Mouse (Mus musculus) CH12.LX (cell line): ENCODE results near the gene Dync1i1. TPM values are rescaled to one million over a fixed set of nuclear protein-coding genes. Genes with fewer than 3 reads are reported as not detected.

Source experiments
- DNase-seq: peaks from one replicate; pipeline ENCODE4 v3.0.0-alpha.2; 2013; ENCODE audit errors: extremely low read depth
- H3K27ac ChIP-seq: 2 replicates; pipeline ENCODE4 v1.5.1; 2012; ENCODE audit warnings: low read depth, mild to moderate bottlenecking, control low read depth, moderate library complexity; ENCODE audit not compliant: insufficient read depth
- H3K27me3 ChIP-seq: replicated peaks from 2 replicates; pipeline ENCODE3; 2012; ENCODE audit warnings: inconsistent platforms
- H3K36me3 ChIP-seq, 2 experiments: replicated peaks in 1 of 2; 2 replicates each; pipeline versions ENCODE3 to v1.6.1; 2012; ENCODE audit warnings: inconsistent platforms in 1 of 2, low read length in 1 of 2, mild to moderate bottlenecking in 1 of 2, mixed read lengths in 1 of 2, moderate library complexity in 1 of 2; ENCODE audit not compliant: control insufficient read depth in 1 of 2, insufficient read depth in 1 of 2
- H3K4me1 ChIP-seq, 2 experiments: 2 replicates each; pipeline ENCODE4 v1.6.1; 2012; ENCODE audit warnings: inconsistent platforms in 1 of 2, moderate library complexity in 1 of 2; ENCODE audit not compliant: insufficient read depth in 2 of 2, control insufficient read depth in 1 of 2
- H3K4me2 ChIP-seq: 2 replicates; pipeline ENCODE4 v1.6.1; 2012; ENCODE audit warnings: low read depth, mild to moderate bottlenecking, control low read depth; ENCODE audit not compliant: poor library complexity, insufficient read depth, severe bottlenecking
- H3K4me3 ChIP-seq, 3 experiments: fragments of 150-350 bp in 1 of 3; sonication (generic) in 1 of 3; replicated peaks in 1 of 3; 2 replicates each; pipeline versions ENCODE3 to v1.5.1; 2011 to 2012; ENCODE audit warnings: low read depth in 2 of 3, low read length in 2 of 3, mild to moderate bottlenecking in 2 of 3, moderate library complexity in 2 of 3, control low read depth in 1 of 3, improper control_type of control experiment in 1 of 3, inconsistent platforms in 1 of 3, mixed read lengths in 1 of 3; ENCODE audit not compliant: poor library complexity in 1 of 3
- H3K79me2 ChIP-seq: replicated peaks from 2 replicates; pipeline ENCODE4 v1.6.1; 2012; ENCODE audit warnings: mild to moderate bottlenecking, moderate library complexity; ENCODE audit not compliant: control insufficient read depth, poor library complexity, insufficient read depth, severe bottlenecking; ENCODE audit errors: extremely low read depth
- H3K9ac ChIP-seq: 2 replicates; pipeline ENCODE4 v1.6.1; 2012; ENCODE audit warnings: low read depth, mild to moderate bottlenecking, control low read depth, moderate library complexity; ENCODE audit not compliant: insufficient read depth
- H3K9me3 ChIP-seq: replicated peaks from 2 replicates; pipeline ENCODE3; 2012; ENCODE audit warnings: low read length, inconsistent platforms, mixed read lengths
- BHLHE40 ChIP-seq: IDR thresholded peaks from 2 replicates; pipeline ENCODE4 v1.6.1; 2011; ENCODE audit warnings: mild to moderate bottlenecking, low read depth, low read length, improper control_type of control experiment
- CHD1 ChIP-seq: IDR thresholded peaks from 2 replicates; pipeline ENCODE4 v1.6.1; 2012; ENCODE audit warnings: low read depth, low read length, improper control_type of control experiment, inconsistent platforms
- JUND ChIP-seq: conservative IDR thresholded peaks from 2 replicates; pipeline ENCODE4 v1.6.1; 2011; ENCODE audit warnings: low read depth, low read length, improper control_type of control experiment
- KAT2A ChIP-seq: IDR thresholded peaks from 2 replicates; pipeline ENCODE4 v1.6.1; 2012; ENCODE audit warnings: low read length, improper control_type of control experiment, inconsistent platforms; ENCODE audit not compliant: insufficient replicate concordance
- MAZ ChIP-seq: IDR thresholded peaks from 2 replicates; pipeline ENCODE4 v1.6.1; 2012; ENCODE audit warnings: low read depth, mild to moderate bottlenecking, inconsistent platforms, low read length, improper control_type of control experiment, moderate library complexity
- MYC ChIP-seq: IDR thresholded peaks from 2 replicates; pipeline ENCODE4 v1.6.1; 2011; ENCODE audit warnings: low read depth, mild to moderate bottlenecking, improper control_type of control experiment, low read length
- NELFE ChIP-seq: IDR thresholded peaks from 2 replicates; pipeline ENCODE4 v1.6.1; 2011; ENCODE audit warnings: low read depth, low read length, improper control_type of control experiment
- SMC3 ChIP-seq: IDR thresholded peaks from 2 replicates; pipeline ENCODE4 v1.6.1; 2011; ENCODE audit warnings: low read depth, low read length, improper control_type of control experiment
- TBP ChIP-seq: conservative IDR thresholded peaks from 2 replicates; pipeline ENCODE4 v1.6.1; 2011; ENCODE audit warnings: low read depth, low read length, improper control_type of control experiment
- ZC3H11A ChIP-seq: IDR thresholded peaks from 2 replicates; pipeline ENCODE4 v1.6.1; 2012; ENCODE audit warnings: low read depth, mild to moderate bottlenecking, inconsistent platforms, low read length, improper control_type of control experiment
- ZMIZ1 ChIP-seq: IDR thresholded peaks from 2 replicates; pipeline ENCODE4 v1.6.1; 2012; ENCODE audit warnings: low read depth, mild to moderate bottlenecking, inconsistent platforms, low read length, improper control_type of control experiment
- dilution Hi-C: fragments of 300-500 bp; cut with MboI; formaldehyde crosslinking; loops from 2 replicates; pipeline ENCODE4 v1.14.3; 2020; ENCODE audit warnings: low sequenced_read_pairs; ENCODE audit not compliant: extremely low pct_unique_long_range_greater_than_20kb, extremely low pct_ligation_motif_present
- in situ Hi-C: fragments of 300-500 bp; cut with MboI; formaldehyde crosslinking; loops from 3 replicates; pipeline ENCODE4 v1.14.3; 2019; ENCODE audit warnings: low sequenced_read_pairs, low pct_ligation_motif_present, low pct_unique_long_range_greater_than_20kb, mixed read lengths
- polyA plus RNA-seq: library from polyadenylated mRNA; unstranded; fragments of >175 nt; gene quantifications from 2 replicates; pipeline ENCODE4 v1.2.1, GENCODE M21; 2012; ENCODE audit warnings: low read depth; ENCODE audit not compliant: insufficient read length
- total RNA-seq, 2 experiments: library from RNA; depleted of rRNA; stranded (reverse); fragments of 300-350 nt in 1 of 2; fragments of >200 nt in 1 of 2; gene quantifications; 2 replicates each; pipeline ENCODE4 v1.2.3; 2012 to 2014

Dync1i1 gene
- total and polyA plus RNA-seq, 3 experiments: not detected

DNA sequence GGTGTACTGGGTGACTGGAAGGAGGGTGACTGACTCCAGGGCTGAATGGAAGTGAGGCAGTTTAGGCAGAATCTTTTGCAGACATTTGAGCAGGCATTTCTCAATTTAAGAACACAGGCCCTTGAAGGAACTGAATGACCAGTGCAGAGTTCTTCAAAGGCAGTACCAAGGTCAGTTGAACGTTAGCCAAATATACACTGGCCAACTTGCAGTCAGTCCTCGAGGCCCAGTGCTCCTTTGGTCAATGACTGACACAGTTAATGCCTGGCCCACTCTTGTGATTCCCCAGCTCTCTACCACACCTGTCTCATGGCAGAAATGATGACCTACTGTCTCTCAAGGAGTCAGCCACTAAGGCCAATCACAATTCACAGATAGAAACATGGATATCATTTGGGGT, 189.6 kb downstream of the Dync1i1 start:
- no peak overlapping the region for H3K4me2 ChIP-seq
- no peak for DNase-seq
- H3K4me1 ChIP-seq: peaks cover 0 to 22% of the 10 kb centered on the region in 2 experiments; a peak in 2 of 4 replicates
- no peaks in the 10 kb centered on the region for H3K79me2 ChIP-seq
- H3K27me3 ChIP-seq: no peaks in the 10 kb centered on the region
- in situ Hi-C loops (no loop called here), dilution Hi-C loops (no loop called here)
- no peaks in the 10 kb centered on the region for H3K36me3 ChIP-seq
- H3K9me3 ChIP-seq: no peaks in the 10 kb centered on the region
- no peak overlapping the region for H3K4me3 ChIP-seq
- no peak overlapping the region for H3K9ac ChIP-seq
- H3K27ac ChIP-seq: no peak overlapping the region
- TF ChIP-seq TBP (no peak), CHD1 (no peak), BHLHE40 (no peak), ZMIZ1 (no peak), ZC3H11A (no peak), JUND (no peak), NELFE (no peak), KAT2A (no peak), SMC3 (no peak)

DNA sequence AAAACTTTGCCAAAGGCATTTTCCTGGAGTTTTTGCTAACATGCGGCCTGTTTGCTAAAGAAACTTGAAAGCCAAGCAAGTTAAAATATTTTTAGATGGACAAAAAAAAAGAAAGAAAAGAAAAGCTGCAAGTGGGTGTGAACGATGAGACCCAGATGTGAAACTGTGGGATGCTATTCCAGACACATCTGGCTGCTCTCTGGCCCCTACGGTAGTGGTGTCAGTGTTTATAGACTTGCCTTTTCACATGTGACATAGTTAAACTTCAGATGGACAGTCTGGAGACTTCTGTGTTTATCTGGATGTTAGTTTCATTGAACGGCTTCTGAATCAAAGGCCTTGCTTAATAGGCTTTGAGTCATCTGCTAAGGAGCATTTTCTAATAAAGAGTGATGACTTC, 195.2 kb downstream of the Dync1i1 start:
- Histone ChIP-seq H3K9me3 (no peaks in the 10 kb centered on the region), H3K4me1 (no peaks in the 10 kb centered on the region), H3K4me3 (no peak overlapping the region), H3K79me2 (no peaks in the 10 kb centered on the region), H3K36me3 (no peaks in the 10 kb centered on the region), H3K27ac (no peak overlapping the region), H3K27me3 (no peaks in the 10 kb centered on the region), H3K4me2 (no peak overlapping the region), H3K9ac (no peak overlapping the region)
- dilution Hi-C loops (no loop called here), in situ Hi-C loops (no loop called here)
- no peak for TF ChIP-seq TBP
- no peak for TF ChIP-seq MYC
- DNase-seq: no peak

DNA sequence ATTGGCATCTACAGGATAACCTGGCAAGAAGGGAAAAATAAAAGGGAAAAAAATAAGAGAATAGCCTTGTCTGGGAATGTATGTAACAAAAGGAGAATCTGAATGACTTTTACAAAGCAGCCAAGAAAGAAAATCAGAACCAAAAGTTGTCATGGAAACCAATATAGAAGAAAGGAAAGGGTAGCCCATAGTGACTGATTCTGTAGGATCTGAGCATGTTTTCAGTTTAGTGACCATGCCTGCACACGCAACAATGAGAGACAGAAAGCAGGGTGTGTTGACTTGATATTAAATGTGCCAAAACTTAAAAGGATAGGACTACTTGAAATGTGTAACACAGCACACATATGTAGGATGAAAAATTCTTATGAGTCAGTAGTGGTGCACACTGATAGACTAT, 197.2 kb downstream of the Dync1i1 start:
- dilution Hi-C loops: no loop called here
- no peak overlapping the region for H3K4me3 ChIP-seq
- H3K9ac ChIP-seq: no peak overlapping the region
- H3K4me2 ChIP-seq: no peak overlapping the region
- no peaks in the 10 kb centered on the region for H3K4me1 ChIP-seq
- H3K9me3 ChIP-seq: no peaks in the 10 kb centered on the region
- DNase-seq: no peak
- H3K27ac ChIP-seq: no peak overlapping the region
- H3K36me3 ChIP-seq: no peaks in the 10 kb centered on the region
- H3K27me3 ChIP-seq: no peaks in the 10 kb centered on the region
- in situ Hi-C loops: no loop called here
- no peak for TF ChIP-seq MAZ
- TF ChIP-seq, all 38 proteins: peak for 0
- H3K79me2 ChIP-seq: no peaks in the 10 kb centered on the region
